Mouse (Mus musculus) CD4-positive naive resting alpha-beta T cell, adult 57 days (primary cell): ENCODE results near the gene Triap1. TPM values are rescaled to one million over a fixed set of nuclear protein-coding genes. Genes with fewer than 3 reads are reported as not detected.

Experiments
- total RNA-seq: library from RNA; stranded (reverse); gene quantifications from one replicate; pipeline ENCODE4 v1.2.4, GENCODE M21; 2023

Gene Triap1
- 20.5 TPM for total RNA-seq

GRCm38 (mm10) chr5:115340577-115341313 is at the start of gene Triap1, which contains the start of gene Gatc:
Gene Triap1, plus strand, starts transcription at chr5:115341225.
Gene Gatc, minus strand, starts transcription at chr5:115341178.

GRCm38 (mm10) chr5:115300792-115301614 is 40.0 kb upstream of the Triap1 start, which contains the start of gene Dynll1:
Gene Dynll1, minus strand, starts transcription at chr5:115300999.

GRCm38 (mm10) chr5:115326875-115327609 is 14.0 kb upstream of the Triap1 start, which contains the start of gene Srsf9:
Gene Srsf9, plus strand, starts transcription at chr5:115327177.

GRCm38 (mm10) chr5:115348546-115349224 is 7.7 kb downstream of the Triap1 start, which contains the start of gene Cox6a1:
Gene Cox6a1, minus strand, starts transcription at chr5:115348981.

Other genes with a start within 250 kb of the Triap1 start
- not detected for gene Gm10401, start 242.9 kb upstream of the Triap1 start, total RNA-seq
- 28.5 TPM for gene Acads, start 221.9 kb upstream of the Triap1 start, total RNA-seq
- gene Unc119b, start 206.2 kb upstream of the Triap1 start, total RNA-seq, result 32.5 TPM
- 90.7 TPM for gene Mlec, start 183.0 kb upstream of the Triap1 start, total RNA-seq
- gene Cabp1, start 146.8 kb upstream of the Triap1 start, total RNA-seq, result 0.47 TPM
- gene Pop5, start 105.4 kb upstream of the Triap1 start, total RNA-seq, result 83.3 TPM
- 170 TPM for gene Rnf10, start 68.3 kb upstream of the Triap1 start, total RNA-seq
- gene Coq5, start 61.6 kb upstream of the Triap1 start, total RNA-seq, result 23.6 TPM
- gene Dynll1, start 40.2 kb upstream of the Triap1 start, total RNA-seq, result 250 TPM
- 35.0 TPM for gene Srsf9, start 14.0 kb upstream of the Triap1 start, total RNA-seq
- 5.1 TPM for gene Gatc, start within 50 bp of the Triap1 start, total RNA-seq
- gene Cox6a1, start 7.8 kb downstream of the Triap1 start, total RNA-seq, result 220 TPM
- gene Msi1, start 88.4 kb downstream of the Triap1 start, total RNA-seq, result not detected
- not detected for gene Pla2g1b, start 125.0 kb downstream of the Triap1 start, total RNA-seq
- 11.7 TPM for gene Sirt4, start 143.5 kb downstream of the Triap1 start, total RNA-seq
- 58.9 TPM for gene Pxn, start 165.5 kb downstream of the Triap1 start, total RNA-seq
- 2,629 TPM for gene Rplp0, start 218.2 kb downstream of the Triap1 start, total RNA-seq
- gene Gcn1l1, start 224.0 kb downstream of the Triap1 start, total RNA-seq, result 113 TPM